Mouse (Mus musculus): Measurements from ENCODE around the gene H2-T24. TPM values are rescaled to one million over a fixed set of nuclear protein-coding genes. Genes with fewer than 3 reads are reported as not detected.

H2-T24 gene
- polyA plus RNA-seq, 1 experiment from 2014 or later: 3.9 TPM

- peak overlapping the region; percentile 91 for H3K9ac ChIP-seq
- no peaks in the 10 kb centered on the region for H3K27me3 ChIP-seq
- peaks cover 20% of the 10 kb centered on the region for H3K4me1 ChIP-seq
- peak overlapping the region; percentile 97 for H3K27ac ChIP-seq
- peak; percentile 61 for ATAC-seq (ENCODE audit: insufficient number of reproducible peaks, insufficient read depth, low FRiP score, low TSS enrichment, low read depth)
- H3K36me3 ChIP-seq: peaks cover 46% of the 10 kb centered on the region
- peak overlapping the region; percentile 97 for H3K4me3 ChIP-seq
- H3K9me3 ChIP-seq: no peaks in the 10 kb centered on the region
- under 1% methylated on average over 41 of the region's 41 CpGs for WGBS
- H3K4me2 ChIP-seq: peak overlapping the region; percentile 83
Observed at GRCm38 (mm10) chr17:35978811-35979400, 41.5 kb downstream of the H2-T24 start.

GRCm38 (mm10) chr17:35972131-35972530 lies 48.2 kb downstream of the H2-T24 start:
- WGBS: 63% methylated on average over 1 of the region's 1 CpGs
- H3K36me3 ChIP-seq: peaks cover 34% of the 10 kb centered on the region
- H3K4me2 ChIP-seq: no peak overlapping the region
- no peak overlapping the region for H3K27ac ChIP-seq
- peaks cover 21% of the 10 kb centered on the region for H3K4me1 ChIP-seq
- H3K9me3 ChIP-seq: no peaks in the 10 kb centered on the region
- no peak overlapping the region for H3K9ac ChIP-seq
- no peak for ATAC-seq (ENCODE audit: insufficient number of reproducible peaks, insufficient read depth, low FRiP score, low TSS enrichment, low read depth)
- no peaks in the 10 kb centered on the region for H3K27me3 ChIP-seq
- H3K4me3 ChIP-seq: no peak overlapping the region

- Histone ChIP-seq H3K27me3 (no peaks in the 10 kb centered on the region), H3K27ac (peak within 1 kb of the TSS; percentile 75), H3K4me1 (peaks cover 21% of the 10 kb centered on the region), H3K36me3 (peaks cover 34% of the 10 kb centered on the region), H3K4me2 (peak within 1 kb of the TSS; percentile 88), H3K4me3 (peak within 1 kb of the TSS; percentile 92), H3K9me3 (no peaks in the 10 kb centered on the region), H3K9ac (peak within 1 kb of the TSS; percentile 93)
- peak; percentile 92 for ATAC-seq (ENCODE audit: insufficient number of reproducible peaks, insufficient read depth, low FRiP score, low TSS enrichment, low read depth)
- under 1% methylated on average over 66 of the region's 68 CpGs for WGBS
Observed at GRCm38 (mm10) chr17:35969418-35970389, 50.7 kb downstream of the H2-T24 start, which contains the start of gene Abcf1. TSS of gene Abcf1 (minus strand) at chr17:35969761.

- Histone ChIP-seq H3K27ac (no peak overlapping the region), H3K36me3 (peaks cover 38% of the 10 kb centered on the region), H3K4me3 (no peak overlapping the region), H3K4me1 (peaks cover 21% of the 10 kb centered on the region), H3K27me3 (no peaks in the 10 kb centered on the region), H3K9ac (no peak overlapping the region), H3K4me2 (no peak overlapping the region), H3K9me3 (no peaks in the 10 kb centered on the region)
- ATAC-seq (ENCODE audit: insufficient number of reproducible peaks, insufficient read depth, low FRiP score, low TSS enrichment, low read depth): no peak
- WGBS: 91% methylated on average over 2 of the region's 2 CpGs
Observed at GRCm38 (mm10) chr17:35967621-35968020, 52.7 kb downstream of the H2-T24 start.

GRCm38 (mm10) chr17:35963279-35963678 lies 57.1 kb downstream of the H2-T24 start:
- Histone ChIP-seq H3K9ac (no peak overlapping the region), H3K27me3 (no peaks in the 10 kb centered on the region), H3K4me3 (no peak overlapping the region), H3K27ac (no peak overlapping the region), H3K36me3 (peaks cover 75% of the 10 kb centered on the region), H3K9me3 (no peaks in the 10 kb centered on the region), H3K4me1 (peaks cover 7% of the 10 kb centered on the region), H3K4me2 (no peak overlapping the region)
- ATAC-seq (ENCODE audit: insufficient number of reproducible peaks, insufficient read depth, low FRiP score, low TSS enrichment, low read depth): no peak
- 81% methylated on average over 10 of the region's 10 CpGs for WGBS

GRCm38 (mm10) chr17:35958533-35959223 lies 61.7 kb downstream of the H2-T24 start:
- no peak overlapping the region for H3K4me3 ChIP-seq
- H3K36me3 ChIP-seq: peaks cover 88% of the 10 kb centered on the region
- H3K27me3 ChIP-seq: no peaks in the 10 kb centered on the region
- WGBS: 96% methylated on average over 15 of the region's 15 CpGs
- ATAC-seq (ENCODE audit: insufficient number of reproducible peaks, insufficient read depth, low FRiP score, low TSS enrichment, low read depth): no peak
- no peaks in the 10 kb centered on the region for H3K9me3 ChIP-seq
- H3K9ac ChIP-seq: no peak overlapping the region
- no peak overlapping the region for H3K4me2 ChIP-seq
- H3K4me1 ChIP-seq: no peaks in the 10 kb centered on the region
- no peak overlapping the region for H3K27ac ChIP-seq

MicroRNAs within 50 kb of the gene (microRNA counts, 519-probe panel; counts per million panel counts)
- 236 counts per million, percentile 44 among the panel's probes with 10 or more counts for microRNA mmu-miR-877

Small RNA genes lying within 50 kb of the gene (microRNA-seq; reads per million reads assigned to microRNA genes)
- gene Mir877: 48.3 reads per million, percentile 44 among the genes with 10 or more reads in this experiment

Other genes with a start within 250 kb of the H2-T24 start
- 20.1 and 27.7 TPM in 2 replicates for gene Ier3, start 198.9 kb downstream of the H2-T24 start, polyA plus RNA-seq (2015; fragmentation: Nextera tagmentation; extraction: Ambion mirVana)
- 61.0 and 67.2 TPM in 2 replicates for gene Flot1, start 197.3 kb downstream of the H2-T24 start, polyA plus RNA-seq (2015; fragmentation: Nextera tagmentation; extraction: Ambion mirVana)
- gene Tubb5, start 182.3 kb downstream of the H2-T24 start, polyA plus RNA-seq (2015; fragmentation: Nextera tagmentation; extraction: Ambion mirVana): 1,166 and 1,221 TPM in 2 replicates
- 15.7 and 21.0 TPM in 2 replicates for gene Mdc1, start 179.0 kb downstream of the H2-T24 start, polyA plus RNA-seq (2015; fragmentation: Nextera tagmentation; extraction: Ambion mirVana)
- 49.0 and 53.5 TPM in 2 replicates for gene Nrm, start 159.2 kb downstream of the H2-T24 start, polyA plus RNA-seq (2015; fragmentation: Nextera tagmentation; extraction: Ambion mirVana)
- gene Ppp1r18, start 155.0 kb downstream of the H2-T24 start, polyA plus RNA-seq (2015; fragmentation: Nextera tagmentation; extraction: Ambion mirVana): 23.7 and 25.4 TPM in 2 replicates
- 40.9 and 53.5 TPM in 2 replicates for gene Dhx16, start 140.7 kb downstream of the H2-T24 start, polyA plus RNA-seq (2015; fragmentation: Nextera tagmentation; extraction: Ambion mirVana)
- gene 2310061I04Rik, start 123.1 kb downstream of the H2-T24 start, polyA plus RNA-seq (2015; fragmentation: Nextera tagmentation; extraction: Ambion mirVana): 24.7 and 30.1 TPM in 2 replicates
- gene Atat1, start 110.5 kb downstream of the H2-T24 start, polyA plus RNA-seq (2015; fragmentation: Nextera tagmentation; extraction: Ambion mirVana): 136 and 151 TPM in 2 replicates
- 60.2 and 69.9 TPM in 2 replicates for gene Mrps18b, start 104.2 kb downstream of the H2-T24 start, polyA plus RNA-seq (2015; fragmentation: Nextera tagmentation; extraction: Ambion mirVana)
- gene Ppp1r10, start 104.1 kb downstream of the H2-T24 start, polyA plus RNA-seq (2015; fragmentation: Nextera tagmentation; extraction: Ambion mirVana): 40.1 and 44.3 TPM in 2 replicates
- gene Abcf1, start 50.8 kb downstream of the H2-T24 start, polyA plus RNA-seq (2015; fragmentation: Nextera tagmentation; extraction: Ambion mirVana): 109 and 110 TPM in 2 replicates
- gene Gnl1, start 40.7 kb downstream of the H2-T24 start, polyA plus RNA-seq (2015; fragmentation: Nextera tagmentation; extraction: Ambion mirVana): 56.3 and 64.8 TPM in 2 replicates
- 44.4 and 56.9 TPM in 2 replicates for gene Prr3, start 40.3 kb downstream of the H2-T24 start, polyA plus RNA-seq (2015; fragmentation: Nextera tagmentation; extraction: Ambion mirVana)
- gene H2-T23, start 12.3 kb upstream of the H2-T24 start, polyA plus RNA-seq (2015; fragmentation: Nextera tagmentation; extraction: Ambion mirVana): 18.8 and 21.6 TPM in 2 replicates
- 20.1 and 21.0 TPM in 2 replicates for gene H2-T22, start 22.2 kb upstream of the H2-T24 start, polyA plus RNA-seq (2015; fragmentation: Nextera tagmentation; extraction: Ambion mirVana)
- not detected in 2 replicates for gene Gm6034, start 22.4 kb upstream of the H2-T24 start, polyA plus RNA-seq (2015; fragmentation: Nextera tagmentation; extraction: Ambion mirVana)
- gene Gm11127, start 37.8 kb upstream of the H2-T24 start, polyA plus RNA-seq (2015; fragmentation: Nextera tagmentation; extraction: Ambion mirVana): not detected in 2 replicates
- gene Gm19684, start 101.1 kb upstream of the H2-T24 start, polyA plus RNA-seq (2015; fragmentation: Nextera tagmentation; extraction: Ambion mirVana): not detected in 2 replicates
- gene Gm7030, start 108.9 kb upstream of the H2-T24 start, polyA plus RNA-seq (2015; fragmentation: Nextera tagmentation; extraction: Ambion mirVana): not detected in 2 replicates
- 0.26 TPM in 1 of 2 replicates, not detected in the other for gene Gm8909, start 148.0 kb upstream of the H2-T24 start, polyA plus RNA-seq (2015; fragmentation: Nextera tagmentation; extraction: Ambion mirVana)
- gene H2-T3, start 169.7 kb upstream of the H2-T24 start, polyA plus RNA-seq (2015; fragmentation: Nextera tagmentation; extraction: Ambion mirVana): 0.80 TPM in 1 of 2 replicates, not detected in the other
- 92.3 and 118 TPM in 2 replicates for gene Rpp21, start 237.5 kb upstream of the H2-T24 start, polyA plus RNA-seq (2015; fragmentation: Nextera tagmentation; extraction: Ambion mirVana)